Mouse (Mus musculus) intestine, embryonic 16.5 days (tissue): ENCODE results near the gene Gatb. TPM values are rescaled to one million over a fixed set of nuclear protein-coding genes. Genes with fewer than 3 reads are reported as not detected.

ENCODE experiments used
- ATAC-seq: fragments of 200-750 bp; cut with Nextera tagmentation; 2 replicates; pipeline ENCODE4 v1.8.0; 2017; ENCODE audit warnings: moderate TSS enrichment, moderate library complexity
- H3K27ac ChIP-seq: fragments of 300-500 bp; sonication (generic); 2 replicates; pipeline ENCODE4 v1.5.1; 2014; ENCODE audit warnings: mild to moderate bottlenecking, low read length
- H3K27me3 ChIP-seq: fragments of 300-500 bp; sonication (generic); replicated peaks from 2 replicates; pipeline ENCODE4 v1.6.1; 2014; ENCODE audit warnings: low read length, control low read depth, mixed read lengths; ENCODE audit not compliant: control insufficient read depth, insufficient read depth
- H3K36me3 ChIP-seq: fragments of 300-500 bp; sonication (generic); 2 replicates; pipeline ENCODE4 v1.6.1; 2014; ENCODE audit warnings: low read length, control low read depth; ENCODE audit not compliant: control insufficient read depth, insufficient read depth
- H3K4me1 ChIP-seq: fragments of 300-500 bp; sonication (generic); 2 replicates; pipeline ENCODE4 v1.6.1; 2014; ENCODE audit warnings: low read length, control low read depth, mixed read lengths; ENCODE audit not compliant: control insufficient read depth, insufficient read depth
- H3K4me2 ChIP-seq: fragments of 300-500 bp; sonication (generic); 2 replicates; pipeline ENCODE4 v1.6.1; 2014; ENCODE audit warnings: low read depth, low read length, control low read depth
- H3K4me3 ChIP-seq: fragments of 300-500 bp; sonication (generic); 2 replicates; pipeline ENCODE4 v1.5.1; 2014; ENCODE audit warnings: mild to moderate bottlenecking, low read length
- H3K9ac ChIP-seq: fragments of 300-500 bp; sonication (generic); 2 replicates; pipeline ENCODE4 v1.6.1; 2014; ENCODE audit warnings: low read depth, low read length
- H3K9me3 ChIP-seq: fragments of 300-500 bp; sonication (generic); 2 replicates; pipeline ENCODE4 v1.6.1; 2016; ENCODE audit warnings: low read length, control low read depth; ENCODE audit not compliant: control insufficient read depth
- WGBS: fragments of 180-500 bp; shearing (Covaris S2); extraction: QIAGEN DNeasy Blood & Tissue Kit; methylation state at CpG from one replicate; pipeline ENCODE4 v1.1.7; 2014; 5-methylcytosine and 5-hydroxymethylcytosine counted together
- polyA plus RNA-seq: library from polyadenylated mRNA; unstranded; fragments of >200 nt; fragmentation: Nextera tagmentation; extraction: Ambion mirVana; gene quantifications from 2 replicates; pipeline ENCODE4 v1.2.1, GENCODE M21; 2015

Gene Gatb
- polyA plus RNA-seq, 1 experiment from 2014 or later, result 37.8 TPM

DNA sequence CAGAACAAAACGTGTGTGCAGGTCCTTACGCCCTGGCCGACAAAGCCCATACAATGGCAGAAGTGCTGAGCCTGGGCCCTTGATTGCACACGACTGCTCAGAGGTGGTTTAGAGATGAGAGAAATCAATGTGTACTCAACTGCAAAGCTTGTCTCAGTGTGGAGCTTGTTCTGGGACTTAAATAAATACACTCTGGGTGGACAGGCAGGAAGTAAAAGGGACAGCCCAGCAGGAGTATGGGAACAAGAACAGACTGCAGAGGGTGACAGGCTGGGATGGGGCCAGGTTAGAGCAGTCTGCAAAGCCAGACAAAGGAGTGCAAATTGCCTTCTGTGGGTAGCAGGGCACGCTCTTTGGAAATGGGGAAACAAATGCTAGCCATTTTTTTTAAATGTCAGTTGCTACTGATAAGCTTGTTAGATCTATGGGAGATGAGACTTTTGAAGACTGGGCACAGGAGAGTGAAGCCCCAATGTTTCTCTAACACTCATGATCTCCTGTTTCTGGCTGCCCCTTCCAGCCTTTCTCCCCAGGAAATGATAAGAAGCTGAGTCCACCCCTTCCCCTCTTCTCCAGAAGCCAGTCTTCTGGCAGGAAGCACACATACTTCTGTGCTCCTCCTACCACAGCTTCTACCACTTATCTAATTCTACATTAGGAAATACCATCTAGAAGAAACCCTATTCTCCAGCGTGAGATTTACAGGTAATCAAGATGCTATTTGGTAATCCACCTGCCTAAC, 129.4 kb downstream of the Gatb start:
- WGBS, result 47% methylated on average over 6 of the region's 6 CpGs
- Histone ChIP-seq H3K9ac (no peak overlapping the region), H3K9me3 (no peaks in the 10 kb centered on the region), H3K27me3 (no peaks in the 10 kb centered on the region), H3K27ac (no peak overlapping the region), H3K36me3 (no peaks in the 10 kb centered on the region), H3K4me1 (no peaks in the 10 kb centered on the region), H3K4me3 (no peak overlapping the region), H3K4me2 (no peak overlapping the region)
- peak; percentile 83 for ATAC-seq

Other genes with a start within 250 kb of the Gatb start
- gene Fam160a1, start 243.2 kb downstream of the Gatb start, polyA plus RNA-seq, result 3.5 and 3.8 TPM in 2 replicates